Mouse (Mus musculus) liver, embryonic 14.5 days (tissue): Measurements from ENCODE around the gene Cdk2. TPM values are rescaled to one million over a fixed set of nuclear protein-coding genes. Genes with fewer than 3 reads are reported as not detected.
A peak's percentile ranks its signal among the peaks of the same experiment; 100 is the strongest.

ENCODE experiments used
- ATAC-seq: fragments of 200-750 bp; cut with Nextera tagmentation; 2 replicates; pipeline ENCODE4 v1.8.0; 2017; ENCODE audit warnings: moderate number of reproducible peaks, mild to moderate bottlenecking, moderate library complexity; ENCODE audit not compliant: insufficient read depth
- DNase-seq, 3 experiments: peaks; one replicate each; pipeline ENCODE4 v3.0.0-alpha.2; 2012 to 2013; ENCODE audit warnings: low read depth in 3 of 3, low spot score in 3 of 3
- H3K27ac ChIP-seq: fragments of 300-500 bp; sonication (generic); 2 replicates; pipeline ENCODE4 v1.5.1; 2014; ENCODE audit warnings: moderate library complexity, mild to moderate bottlenecking, control low read depth, inconsistent platforms
- H3K27me3 ChIP-seq: fragments of 300-500 bp; sonication (generic); 2 replicates; pipeline ENCODE4 v1.6.1; 2014; ENCODE audit warnings: mild to moderate bottlenecking, low read length, moderate library complexity; ENCODE audit not compliant: control insufficient read depth, insufficient read depth
- H3K36me3 ChIP-seq: fragments of 300-500 bp; sonication (generic); replicated peaks from 2 replicates; pipeline ENCODE4 v1.6.1; 2014; ENCODE audit warnings: low read depth; ENCODE audit not compliant: control insufficient read depth, insufficient read depth
- H3K4me1 ChIP-seq, 2 experiments: fragments of 200-500 bp in 1 of 2; fragments of 300-500 bp in 1 of 2; sonication (generic) in 1 of 2; replicated peaks; 2 replicates each; pipeline ENCODE4 v1.6.1; 2012 to 2014; ENCODE audit warnings: antibody characterized with exemption in 1 of 2, inconsistent platforms in 1 of 2, low read length in 1 of 2; ENCODE audit not compliant: control insufficient read depth in 2 of 2, insufficient read depth in 2 of 2
- H3K4me2 ChIP-seq: fragments of 300-500 bp; sonication (generic); 2 replicates; pipeline ENCODE4 v1.6.1; 2014; ENCODE audit warnings: low read depth, mild to moderate bottlenecking, control low read depth, moderate library complexity
- H3K4me3 ChIP-seq, 2 experiments: fragments of 200-500 bp in 1 of 2; fragments of 300-500 bp in 1 of 2; sonication (generic) in 1 of 2; 2 replicates each; pipeline ENCODE4 v1.5.1; 2012 to 2014; ENCODE audit warnings: low read depth in 2 of 2, low read length in 2 of 2, mild to moderate bottlenecking in 2 of 2, control low read depth in 1 of 2, inconsistent platforms in 1 of 2, moderate library complexity in 1 of 2; ENCODE audit not compliant: insufficient read depth in 1 of 2
- H3K9ac ChIP-seq: fragments of 300-500 bp; sonication (generic); replicated peaks from 2 replicates; pipeline ENCODE4 v1.6.1; 2014; ENCODE audit warnings: mild to moderate bottlenecking, control low read depth, moderate library complexity
- H3K9me3 ChIP-seq: fragments of 300-500 bp; sonication (generic); 2 replicates; pipeline ENCODE4 v1.6.1; 2016; ENCODE audit warnings: low read length, mixed read lengths; ENCODE audit not compliant: control insufficient read depth
- CTCF ChIP-seq: IDR thresholded peaks from 2 replicates; pipeline ENCODE4 v1.5.1; 2016; ENCODE audit warnings: antibody characterized with exemption, low read depth, control low read depth
- EP300 ChIP-seq: IDR thresholded peaks from 2 replicates; pipeline ENCODE4 v1.6.1; 2016; ENCODE audit warnings: antibody characterized with exemption, low read depth
- WGBS: fragments of 180-500 bp; shearing (Covaris S2); extraction: QIAGEN DNeasy Blood & Tissue Kit; methylation state at CpG from one replicate; pipeline ENCODE4 v1.1.7; 2014; ENCODE audit not compliant: insufficient replicate concordance; 5-methylcytosine and 5-hydroxymethylcytosine counted together
- polyA plus RNA-seq, 2 experiments: library from polyadenylated mRNA; depleted of rRNA in 1 of 2; stranded (reverse) in 1 of 2; unstranded in 1 of 2; fragments of >200 nt; fragmentation: Nextera tagmentation in 1 of 2; extraction: Ambion mirVana in 1 of 2; gene quantifications; 2 replicates each; pipeline versions ENCODE4 v1.2.1 to v1.2.3; 2012 to 2014

Gene Cdk2
- 38.8 and 40.7 TPM in 2 replicates for polyA plus RNA-seq (2012; rRNA removed)
- 51.8 and 56.6 TPM in 2 replicates for polyA plus RNA-seq (2014; fragmentation: Nextera tagmentation; extraction: Ambion mirVana)

- DNase-seq, result peak; percentile 79 to 84 (median 84)
- under 1% methylated on average over 62 of the region's 62 CpGs for WGBS
- Histone ChIP-seq H3K4me2 (peak within 1 kb of the TSS; percentile 91), H3K4me1 (peaks cover 14 to 28% of the 10 kb centered on the region in 2 experiments), H3K4me3 (peak within 1 kb of the TSS; percentile 92 to 94), H3K27me3 (no peaks in the 10 kb centered on the region), H3K9ac (peak within 1 kb of the TSS; percentile 96), H3K9me3 (no peaks in the 10 kb centered on the region), H3K36me3 (peaks cover 35% of the 10 kb centered on the region), H3K27ac (peak within 1 kb of the TSS; percentile 87)
- ATAC-seq, result peak; percentile 90
- no peak for TF ChIP-seq CTCF
- TF ChIP-seq EP300, result no peak
Measured at GRCm38 (mm10) chr10:128704491-128705316, at the start of gene Cdk2. Gene Cdk2 (minus strand): TSS chr10:128705031.

- peak overlapping the region; percentile 83 for H3K4me2 ChIP-seq
- WGBS, result under 1% methylated on average over 37 of the region's 37 CpGs
- TF ChIP-seq EP300 (no peak), CTCF (no peak)
Measured at GRCm38 (mm10) chr10:128748252-128748864, 43.5 kb upstream of the Cdk2 start.

DNA sequence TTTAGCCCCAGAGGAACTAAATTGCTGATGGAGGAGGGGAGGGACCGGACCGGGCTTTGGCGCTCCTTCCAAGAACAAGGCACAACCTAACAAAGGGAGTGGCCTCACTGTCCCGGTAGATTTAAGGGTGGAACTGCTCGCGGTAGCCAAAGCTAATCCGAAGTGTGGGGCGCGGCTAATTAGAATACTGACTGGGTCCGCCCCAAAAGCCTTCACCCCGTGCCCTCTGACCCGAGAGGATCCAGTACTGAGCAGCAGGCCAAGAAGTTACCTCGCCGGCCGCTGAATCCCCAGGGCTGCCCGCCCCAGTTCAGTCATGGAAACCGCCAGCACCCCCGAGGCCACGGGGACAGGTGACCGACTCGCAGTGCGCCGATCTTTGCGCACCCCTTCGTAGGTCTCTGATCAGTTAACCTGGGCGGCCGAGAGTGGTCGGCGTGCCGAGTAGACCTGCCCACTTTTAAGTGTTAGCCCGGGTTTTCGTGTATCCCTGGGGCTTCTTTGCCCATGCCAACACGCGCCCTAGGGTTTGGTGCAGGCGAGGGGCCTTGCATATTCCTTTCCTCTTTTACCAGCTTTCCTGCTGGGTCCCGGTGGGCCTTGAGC lies 42.9 kb upstream of the Cdk2 start, which contains the start of gene Pym1:
Pym1 (plus strand) TSS at position 244 of the 606 bp plus-strand sequence.
- Histone ChIP-seq H3K27me3 (peaks cover 26% of the 10 kb centered on the region), H3K4me3 (peak within 1 kb of the TSS; percentile 95), H3K4me2 (peak within 1 kb of the TSS; percentile 83), H3K9ac (peak within 1 kb of the TSS; percentile 71), H3K4me1 (peaks cover 11 to 32% of the 10 kb centered on the region in 2 experiments), H3K9me3 (no peaks in the 10 kb centered on the region), H3K27ac (peak within 1 kb of the TSS; percentile 84), H3K36me3 (no peaks in the 10 kb centered on the region; the same call in 1 of the 2 replicates)
- DNase-seq, result peak; percentile 77 to 85 (median 78)
- peak; percentile 88 for ATAC-seq
- TF ChIP-seq CTCF, result no peak
- TF ChIP-seq EP300, result no peak
- WGBS, result under 1% methylated on average over 36 of the region's 36 CpGs

More at GRCm38 (mm10) chr10:128748252-128748864, 43.5 kb upstream of the Cdk2 start:
- H3K36me3 ChIP-seq, result no peaks in the 10 kb centered on the region; the same call in 1 of the 2 replicates
- peaks cover 20% of the 10 kb centered on the region for H3K27me3 ChIP-seq
- peak; percentile 78 for ATAC-seq
- no peaks in the 10 kb centered on the region for H3K9me3 ChIP-seq
- H3K4me3 ChIP-seq, result peak overlapping the region; percentile 95
- peak; percentile 82 to 87 (median 82) for DNase-seq
- H3K27ac ChIP-seq, result peak overlapping the region; percentile 84
- peaks cover 11 to 28% of the 10 kb centered on the region in 2 experiments for H3K4me1 ChIP-seq
- H3K9ac ChIP-seq, result peak overlapping the region; percentile 71

- Histone ChIP-seq H3K27me3 (peaks cover 33% of the 10 kb centered on the region), H3K9ac (peak overlapping the region; percentile 71), H3K4me3 (peak overlapping the region; percentile 95), H3K4me2 (peak overlapping the region; percentile 83), H3K4me1 (peaks cover 11 to 32% of the 10 kb centered on the region in 2 experiments), H3K36me3 (no peaks in the 10 kb centered on the region; the same call in 1 of the 2 replicates), H3K27ac (peak overlapping the region; percentile 84), H3K9me3 (no peaks in the 10 kb centered on the region)
- DNase-seq (no peak), ATAC-seq (no peak)
- 42% methylated on average over 9 of the region's 9 CpGs for WGBS
- no peak for TF ChIP-seq EP300
- no peak for TF ChIP-seq CTCF
Measured at GRCm38 (mm10) chr10:128746972-128747645, 42.3 kb upstream of the Cdk2 start.
